Mouse (Mus musculus) E14TG2a.4 (cell line): Measurements from ENCODE around the gene Olfr1164.

Experiments
- H3K27me3 ChIP-seq: 2 replicates; pipeline ENCODE4 v1.6.1; 2014; ENCODE audit warnings: low read length, control low read depth; ENCODE audit not compliant: insufficient read depth
- H3K36me3 ChIP-seq: 2 replicates; pipeline ENCODE4 v1.6.1; 2014; ENCODE audit warnings: low read length, control low read depth; ENCODE audit not compliant: insufficient read depth
- H3K4me1 ChIP-seq: replicated peaks from 2 replicates; pipeline ENCODE4 v1.6.1; 2014; ENCODE audit warnings: low read depth, low read length, control low read depth
- H3K4me3 ChIP-seq: replicated peaks from 2 replicates; pipeline ENCODE4 v1.5.1; 2014; ENCODE audit warnings: mild to moderate bottlenecking, low read length
- H3K9me3 ChIP-seq: 2 replicates; pipeline ENCODE4 v1.6.1; 2014; ENCODE audit warnings: low read length, control low read depth
- CTCF ChIP-seq: conservative IDR thresholded peaks from 2 replicates; pipeline ENCODE4 v1.5.1; 2014; ENCODE audit warnings: low read length
- NANOG ChIP-seq: IDR thresholded peaks from 2 replicates; pipeline ENCODE4 v1.6.1; 2014; ENCODE audit warnings: borderline replicate concordance, low read length, mixed read lengths
- POU5F1 ChIP-seq: IDR thresholded peaks from 2 replicates; pipeline ENCODE4 v1.6.1; 2014; ENCODE audit warnings: low read length, borderline replicate concordance

Gene Olfr1164

GRCm38 (mm10) chr2:88093866-88094265 lies at the start of gene Olfr1164:
Gene Olfr1164 (minus strand): TSS chr2:88093966.
- no peaks in the 10 kb centered on the region for H3K9me3 ChIP-seq

GRCm38 (mm10) chr2:88128172-88128571 lies 34.4 kb upstream of the Olfr1164 start, which contains the start of gene Olfr1166:
Gene Olfr1166 (minus strand): TSS chr2:88128272.
- H3K4me3 ChIP-seq: no peak within 1 kb of the TSS
- TF ChIP-seq CTCF: no peak
- TF ChIP-seq POU5F1: no peak
- TF ChIP-seq NANOG: no peak
- H3K9me3 ChIP-seq: no peaks in the 10 kb centered on the region
- no peaks in the 10 kb centered on the region for H3K36me3 ChIP-seq
- no peaks in the 10 kb centered on the region for H3K4me1 ChIP-seq
- H3K27me3 ChIP-seq: no peaks in the 10 kb centered on the region

More at GRCm38 (mm10) chr2:88093866-88094265, at the start of gene Olfr1164:
- no peaks in the 10 kb centered on the region for H3K36me3 ChIP-seq
- no peak within 1 kb of the TSS for H3K4me3 ChIP-seq
- TF ChIP-seq CTCF (no peak), POU5F1 (no peak), NANOG (no peak)
- no peaks in the 10 kb centered on the region for H3K27me3 ChIP-seq
- no peaks in the 10 kb centered on the region for H3K4me1 ChIP-seq

- H3K27me3 ChIP-seq: no peaks in the 10 kb centered on the region
- no peaks in the 10 kb centered on the region for H3K4me1 ChIP-seq
- H3K4me3 ChIP-seq: no peak within 1 kb of the TSS
- no peaks in the 10 kb centered on the region for H3K9me3 ChIP-seq
- H3K36me3 ChIP-seq: no peaks in the 10 kb centered on the region
- TF ChIP-seq CTCF (no peak), NANOG (no peak), POU5F1 (no peak)
These were observed 22.0 kb downstream of the Olfr1164 start, which contains the start of gene Olfr1163 for GRCm38 (mm10) chr2:88071730-88072129. Gene Olfr1163 (minus strand): TSS chr2:88071830.

- TF ChIP-seq CTCF (no peak), POU5F1 (no peak), NANOG (peak; percentile 53)
- H3K4me3 ChIP-seq: no peak overlapping the region
- no peaks in the 10 kb centered on the region for H3K27me3 ChIP-seq
- H3K4me1 ChIP-seq: no peaks in the 10 kb centered on the region
- H3K9me3 ChIP-seq: peaks cover 32% of the 10 kb centered on the region
- no peaks in the 10 kb centered on the region for H3K36me3 ChIP-seq
These were observed 30.2 kb downstream of the Olfr1164 start for GRCm38 (mm10) chr2:88063587-88063986.

- no peaks in the 10 kb centered on the region for H3K9me3 ChIP-seq
- no peaks in the 10 kb centered on the region for H3K4me1 ChIP-seq
- no peaks in the 10 kb centered on the region for H3K36me3 ChIP-seq
- H3K27me3 ChIP-seq: no peaks in the 10 kb centered on the region
- TF ChIP-seq NANOG (no peak), POU5F1 (no peak), CTCF (no peak)
- H3K4me3 ChIP-seq: no peak within 1 kb of the TSS
These were observed 42.7 kb downstream of the Olfr1164 start, which contains the start of gene Olfr1162 for GRCm38 (mm10) chr2:88051029-88051428. Gene Olfr1162 (minus strand): TSS chr2:88051129.
